Comparison of ENCODE assay signal across 29 mouse cellular contexts in the genomic region with DNA sequence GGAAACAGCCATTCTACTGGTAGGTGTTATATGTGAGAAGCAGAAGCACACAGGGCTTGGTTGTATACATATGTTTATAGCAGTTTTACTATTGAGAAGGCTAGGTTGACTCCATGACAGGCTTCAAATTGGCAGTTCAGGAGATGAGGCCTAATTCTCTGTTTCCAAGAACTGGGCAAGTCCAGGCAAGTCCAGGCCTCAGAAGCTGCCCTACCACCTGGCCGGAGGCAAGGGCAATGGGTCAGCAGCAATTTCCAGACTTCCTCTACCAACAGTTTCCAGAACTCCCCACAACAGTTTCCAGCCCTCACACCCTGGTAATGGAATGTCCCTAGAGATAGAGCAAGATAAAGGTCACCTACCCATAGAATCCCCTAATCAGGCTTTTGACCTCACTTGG. TPM values are rescaled to one million over a fixed set of nuclear protein-coding genes. Genes with fewer than 3 reads are reported as not detected.
"Had no signal": no experiment of that assay in that cellular context is flagged by ENCODE, and none has a peak within 500 bp of the region (broad histone marks: within the 10 kb centered on the region; RNA-seq: fewer than 3 reads in every experiment).

No protein-coding gene starts in this region.

- ATAC-seq: forebrain, embryonic 13.5 days; forebrain, embryonic 14.5 days; forebrain, embryonic 15.5 days; forebrain, embryonic 16.5 days; forebrain, postnatal 0 days had no signal

- H3K4me3 ChIP-seq: embryonic facial prominence, embryonic 10.5 days; embryonic facial prominence, embryonic 12.5 days; embryonic facial prominence, embryonic 13.5 days; embryonic facial prominence, embryonic 15.5 days; erythroblast, embryonic 14.5 days; forebrain, embryonic 12.5 days; forebrain, embryonic 13.5 days; forebrain, embryonic 15.5 days; gastrocnemius, adult 2 months; heart, adult 2 months; heart, embryonic 10.5 days; heart, embryonic 12.5 days had no signal

- H3K9me3 ChIP-seq: embryonic facial prominence, embryonic 12.5 days; embryonic facial prominence, embryonic 13.5 days; embryonic facial prominence, embryonic 15.5 days; forebrain, embryonic 12.5 days; forebrain, embryonic 13.5 days; forebrain, embryonic 15.5 days; heart, embryonic 10.5 days; heart, embryonic 12.5 days had no signal

- DNase-seq: cerebellum, adult 8-10 months; cerebellum, adult 9-10 months; cerebellum, adult 9-11 months; cerebellum, postnatal 10 days; cerebellum, postnatal 14 days; cerebellum, postnatal 25 days; cerebellum, postnatal 36 days; embryo, embryonic 11 days; forebrain, postnatal 0 days; gastrocnemius, adult 2 months; gastrocnemius, postnatal 14 days; gastrocnemius, postnatal 25 days; gastrocnemius, postnatal 36 days; heart, adult 18-20 months; heart, adult 2 months had no signal

- H3K27ac ChIP-seq: embryonic facial prominence, embryonic 10.5 days; embryonic facial prominence, embryonic 12.5 days; embryonic facial prominence, embryonic 13.5 days; embryonic facial prominence, embryonic 15.5 days; forebrain, embryonic 12.5 days; forebrain, embryonic 13.5 days; forebrain, embryonic 15.5 days; gastrocnemius, adult 2 months; heart, adult 2 months; heart, embryonic 10.5 days had no signal

- H3K36me3 ChIP-seq: embryonic facial prominence, embryonic 12.5 days; embryonic facial prominence, embryonic 13.5 days; embryonic facial prominence, embryonic 15.5 days; forebrain, embryonic 15.5 days; heart, embryonic 10.5 days; heart, embryonic 12.5 days had no signal

- H3K4me2 ChIP-seq: embryonic facial prominence, embryonic 12.5 days; embryonic facial prominence, embryonic 13.5 days; embryonic facial prominence, embryonic 15.5 days; forebrain, embryonic 12.5 days; forebrain, embryonic 13.5 days; forebrain, embryonic 15.5 days; heart, embryonic 12.5 days had no signal

- H3K9ac ChIP-seq: embryonic facial prominence, embryonic 12.5 days; embryonic facial prominence, embryonic 13.5 days; embryonic facial prominence, embryonic 15.5 days; forebrain, embryonic 12.5 days; forebrain, embryonic 13.5 days; forebrain, embryonic 15.5 days; forebrain, postnatal 0 days; heart, embryonic 12.5 days had no signal

- H3K27me3 ChIP-seq: embryonic facial prominence, embryonic 12.5 days; embryonic facial prominence, embryonic 13.5 days; embryonic facial prominence, embryonic 15.5 days; forebrain, embryonic 12.5 days; forebrain, embryonic 13.5 days; forebrain, embryonic 15.5 days; heart, embryonic 12.5 days had no signal

RNA-seq across cellular contexts. Expression of a gene that starts 29.7 kb away (rescaled TPM):
- total RNA-seq: common myeloid progenitor, adult 5-6 weeks; granulocyte monocyte progenitor cell, adult 5-6 weeks had no signal
